Mouse (Mus musculus): ENCODE measurements around the gene Foxb2. TPM values are rescaled to one million over a fixed set of nuclear protein-coding genes. Genes with fewer than 3 reads are reported as not detected.
"Not testable (repeated sequence)": the region's sequence is repeated elsewhere in the genome, so short reads cannot be mapped to it uniquely, and the experiment has no call there.

Foxb2 gene
- polyA plus RNA-seq, 1 experiment = not detected

GRCm38 (mm10) chr19:16873942-16874861 lies 597 bp upstream of the Foxb2 start:
- H3K4me1 ChIP-seq (ENCODE audit: control insufficient read depth, insufficient read depth, low read length) = no peaks in the 10 kb centered on the region
- TF ChIP-seq CTCF (IDR thresholded peaks at IDR 0.05; ENCODE audit: control insufficient read depth, insufficient read depth, low read length) (no peak), POLR2A (IDR thresholded peaks at IDR 0.05; ENCODE audit: borderline replicate concordance, control insufficient read depth, low read depth, low read length) (no peak)
- H3K27ac ChIP-seq (ENCODE audit: control insufficient read depth, insufficient read depth, low read depth, low read length, poor library complexity) = no peak overlapping the region
- 2% methylated on average over 55 of the region's 55 CpGs for WGBS
- no peak overlapping the region for H3K4me3 ChIP-seq (replicated peaks; ENCODE audit: control insufficient read depth, low read depth, low read length)

- TF ChIP-seq POLR2A (IDR thresholded peaks at IDR 0.05; ENCODE audit: borderline replicate concordance, control insufficient read depth, low read depth, low read length) = no peak
- TF ChIP-seq CTCF (IDR thresholded peaks at IDR 0.05; ENCODE audit: control insufficient read depth, insufficient read depth, low read length) = no peak
- H3K4me1 ChIP-seq (ENCODE audit: control insufficient read depth, insufficient read depth, low read length) = no peaks in the 10 kb centered on the region
- H3K4me3 ChIP-seq (replicated peaks; ENCODE audit: control insufficient read depth, low read depth, low read length) = no peak overlapping the region
- no peak overlapping the region for H3K27ac ChIP-seq (ENCODE audit: control insufficient read depth, insufficient read depth, low read depth, low read length, poor library complexity)
- WGBS = 2% methylated on average over 79 of the region's 88 CpGs
Measured at GRCm38 (mm10) chr19:16872331-16873180, 1.0 kb downstream of the Foxb2 start.

- WGBS = 3% methylated on average over 24 of the region's 24 CpGs
Measured at GRCm38 (mm10) chr19:16871192-16871760, 2.3 kb downstream of the Foxb2 start.

GRCm38 (mm10) chr19:16870501-16871191 lies 3.0 kb downstream of the Foxb2 start:
- TF ChIP-seq CTCF (IDR thresholded peaks at IDR 0.05; ENCODE audit: control insufficient read depth, insufficient read depth, low read length) (no peak), POLR2A (IDR thresholded peaks at IDR 0.05; ENCODE audit: borderline replicate concordance, control insufficient read depth, low read depth, low read length) (no peak)
- 7% methylated on average over 28 of the region's 28 CpGs for WGBS
- no peaks in the 10 kb centered on the region for H3K4me1 ChIP-seq (ENCODE audit: control insufficient read depth, insufficient read depth, low read length)
- no peak overlapping the region for H3K27ac ChIP-seq (ENCODE audit: control insufficient read depth, insufficient read depth, low read depth, low read length, poor library complexity)
- H3K4me3 ChIP-seq (replicated peaks; ENCODE audit: control insufficient read depth, low read depth, low read length) = no peak overlapping the region

More at GRCm38 (mm10) chr19:16871192-16871760, 2.3 kb downstream of the Foxb2 start:
- TF ChIP-seq CTCF (IDR thresholded peaks at IDR 0.05; ENCODE audit: control insufficient read depth, insufficient read depth, low read length) (no peak), POLR2A (IDR thresholded peaks at IDR 0.05; ENCODE audit: borderline replicate concordance, control insufficient read depth, low read depth, low read length) (no peak)
- Histone ChIP-seq H3K4me3 (replicated peaks; ENCODE audit: control insufficient read depth, low read depth, low read length) (no peak overlapping the region), H3K4me1 (ENCODE audit: control insufficient read depth, insufficient read depth, low read length) (no peaks in the 10 kb centered on the region), H3K27ac (ENCODE audit: control insufficient read depth, insufficient read depth, low read depth, low read length, poor library complexity) (no peak overlapping the region)

GRCm38 (mm10) chr19:16868534-16868933 lies 5.1 kb downstream of the Foxb2 start:
- no peak overlapping the region for H3K4me3 ChIP-seq (replicated peaks; ENCODE audit: control insufficient read depth, low read depth, low read length)
- no peaks in the 10 kb centered on the region for H3K4me1 ChIP-seq (ENCODE audit: control insufficient read depth, insufficient read depth, low read length)
- H3K27ac ChIP-seq (ENCODE audit: control insufficient read depth, insufficient read depth, low read depth, low read length, poor library complexity) = no peak overlapping the region
- WGBS = 31% methylated on average over 5 of the region's 5 CpGs
- TF ChIP-seq CTCF (IDR thresholded peaks at IDR 0.05; ENCODE audit: control insufficient read depth, insufficient read depth, low read length) = no peak
- TF ChIP-seq POLR2A (IDR thresholded peaks at IDR 0.05; ENCODE audit: borderline replicate concordance, control insufficient read depth, low read depth, low read length) = no peak

GRCm38 (mm10) chr19:16858646-16859045 lies 15.0 kb downstream of the Foxb2 start:
- WGBS = 72% methylated on average over 4 of the region's 4 CpGs
- Histone ChIP-seq H3K27ac (ENCODE audit: control insufficient read depth, insufficient read depth, low read depth, low read length, poor library complexity) (no peak overlapping the region), H3K4me1 (ENCODE audit: control insufficient read depth, insufficient read depth, low read length) (no peaks in the 10 kb centered on the region), H3K4me3 (replicated peaks; ENCODE audit: control insufficient read depth, low read depth, low read length) (no peak overlapping the region)
- TF ChIP-seq POLR2A (IDR thresholded peaks at IDR 0.05; ENCODE audit: borderline replicate concordance, control insufficient read depth, low read depth, low read length) = no peak
- TF ChIP-seq CTCF (IDR thresholded peaks at IDR 0.05; ENCODE audit: control insufficient read depth, insufficient read depth, low read length) = no peak

GRCm38 (mm10) chr19:16856752-16857151 lies 16.9 kb downstream of the Foxb2 start:
- 78% methylated on average over 5 of the region's 5 CpGs for WGBS

GRCm38 (mm10) chr19:16844091-16844490 lies 29.5 kb downstream of the Foxb2 start:
- H3K27ac ChIP-seq (ENCODE audit: control insufficient read depth, insufficient read depth, low read depth, low read length, poor library complexity); H3K4me3 ChIP-seq (replicated peaks; ENCODE audit: control insufficient read depth, low read depth, low read length); H3K4me1 ChIP-seq (ENCODE audit: control insufficient read depth, insufficient read depth, low read length): not testable (repeated sequence)
- 81% methylated on average over 2 of the region's 2 CpGs for WGBS

More at GRCm38 (mm10) chr19:16856752-16857151, 16.9 kb downstream of the Foxb2 start:
- no peak for TF ChIP-seq POLR2A (IDR thresholded peaks at IDR 0.05; ENCODE audit: borderline replicate concordance, control insufficient read depth, low read depth, low read length)
- TF ChIP-seq CTCF (IDR thresholded peaks at IDR 0.05; ENCODE audit: control insufficient read depth, insufficient read depth, low read length) = no peak
- H3K27ac ChIP-seq (ENCODE audit: control insufficient read depth, insufficient read depth, low read depth, low read length, poor library complexity) = no peak overlapping the region
- H3K4me1 ChIP-seq (ENCODE audit: control insufficient read depth, insufficient read depth, low read length) = no peaks in the 10 kb centered on the region
- H3K4me3 ChIP-seq (replicated peaks; ENCODE audit: control insufficient read depth, low read depth, low read length) = no peak overlapping the region
